Mouse (Mus musculus): ENCODE measurements around the gene Mrpl54.

GRCm38 (mm10) chr10:81244595-81244994 is 22.1 kb downstream of the Mrpl54 start:
- TF ChIP-seq EP300 (IDR thresholded peaks at IDR 0.05; ENCODE audit: low read depth in 1 of 2, low read length in 2 of 2) (no peak), UBTF (IDR thresholded peaks at IDR 0.05; ENCODE audit: borderline replicate concordance, insufficient read depth, low read depth, low read length) (no peak), POLR2A (IDR thresholded peaks at IDR 0.05; ENCODE audit: control insufficient read depth in 1 of 2, insufficient read depth in 1 of 2, low read depth in 1 of 2, low read length in 2 of 2, poor library complexity in 1 of 2) (peak in 1 of 2 experiments; percentile 45; a peak in 1 of 4 replicates), MEF2A (IDR thresholded peaks at IDR 0.05; ENCODE audit: extremely low read depth, insufficient replicate concordance, low read depth, low read length, poor library complexity, severe bottlenecking) (no peak), CTCF (IDR thresholded peaks at IDR 0.05 in 2 of 3, conservative IDR thresholded peaks at IDR 0.05 in 1 of 3; ENCODE audit: control insufficient read depth in 1 of 3, insufficient read depth in 1 of 3, low read depth in 2 of 3, low read length in 3 of 3, poor library complexity in 1 of 3, severe bottlenecking in 1 of 3) (peak; percentile 82 to 90 (median 88)), ZKSCAN1 (IDR thresholded peaks at IDR 0.05; ENCODE audit: low read depth, low read length) (no peak), RCOR1 (IDR thresholded peaks at IDR 0.05; ENCODE audit: low read depth, low read length) (no peak), ZNF384 (IDR thresholded peaks at IDR 0.05; ENCODE audit: low read depth, low read length) (no peak), CHD1 (IDR thresholded peaks at IDR 0.05; ENCODE audit: low read depth, low read length) (no peak), JUND (IDR thresholded peaks at IDR 0.05; ENCODE audit: low read depth, low read length) (no peak), E2F4 (IDR thresholded peaks at IDR 0.05; ENCODE audit: borderline replicate concordance, low read depth, low read length) (no peak)

All from MEL (cell line).